Mouse (Mus musculus): ENCODE data around the gene Gm20792. TPM values are rescaled to one million over a fixed set of nuclear protein-coding genes. Genes with fewer than 3 reads are reported as not detected.

Gene Gm20792
- not detected in 2 replicates for polyA plus RNA-seq (2012; ENCODE audit: low replicate concordance)

DNA sequence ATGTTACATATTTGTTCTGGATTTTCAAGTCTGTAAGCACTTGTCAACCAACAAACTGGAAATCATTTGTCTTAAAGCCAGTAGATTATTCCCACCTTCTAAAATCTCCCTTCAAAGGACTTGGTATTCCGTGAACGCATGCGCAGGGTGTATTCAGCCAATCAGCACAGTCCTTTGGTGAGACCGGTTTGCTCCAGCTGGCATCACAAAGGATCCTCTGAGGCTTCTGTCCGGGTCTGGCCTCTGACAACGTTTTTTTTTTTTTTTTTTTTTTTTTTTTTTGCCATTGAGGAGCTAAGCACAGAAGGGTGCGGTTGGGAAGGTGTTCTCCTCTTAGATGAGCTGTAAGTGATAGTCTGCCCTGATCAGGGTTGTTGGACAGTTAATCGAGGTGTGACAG is at the start of gene Gm20792:
TSS of gene Gm20792 (plus strand) at position 301 of the 400 bp plus-strand sequence.

Measured in hematopoietic multipotent progenitor cell, adult 10-12 weeks (in vitro differentiated cells).